Mouse (Mus musculus) natural killer cell, adult 2 months (primary cell): ENCODE data around the gene Ttc7.

Source experiments
- DNase-seq, 2 experiments: peaks; one replicate each; pipeline ENCODE4 v3.0.0; 2022; ENCODE audit warnings: low spot score in 2 of 2

The Ttc7 gene

DNA sequence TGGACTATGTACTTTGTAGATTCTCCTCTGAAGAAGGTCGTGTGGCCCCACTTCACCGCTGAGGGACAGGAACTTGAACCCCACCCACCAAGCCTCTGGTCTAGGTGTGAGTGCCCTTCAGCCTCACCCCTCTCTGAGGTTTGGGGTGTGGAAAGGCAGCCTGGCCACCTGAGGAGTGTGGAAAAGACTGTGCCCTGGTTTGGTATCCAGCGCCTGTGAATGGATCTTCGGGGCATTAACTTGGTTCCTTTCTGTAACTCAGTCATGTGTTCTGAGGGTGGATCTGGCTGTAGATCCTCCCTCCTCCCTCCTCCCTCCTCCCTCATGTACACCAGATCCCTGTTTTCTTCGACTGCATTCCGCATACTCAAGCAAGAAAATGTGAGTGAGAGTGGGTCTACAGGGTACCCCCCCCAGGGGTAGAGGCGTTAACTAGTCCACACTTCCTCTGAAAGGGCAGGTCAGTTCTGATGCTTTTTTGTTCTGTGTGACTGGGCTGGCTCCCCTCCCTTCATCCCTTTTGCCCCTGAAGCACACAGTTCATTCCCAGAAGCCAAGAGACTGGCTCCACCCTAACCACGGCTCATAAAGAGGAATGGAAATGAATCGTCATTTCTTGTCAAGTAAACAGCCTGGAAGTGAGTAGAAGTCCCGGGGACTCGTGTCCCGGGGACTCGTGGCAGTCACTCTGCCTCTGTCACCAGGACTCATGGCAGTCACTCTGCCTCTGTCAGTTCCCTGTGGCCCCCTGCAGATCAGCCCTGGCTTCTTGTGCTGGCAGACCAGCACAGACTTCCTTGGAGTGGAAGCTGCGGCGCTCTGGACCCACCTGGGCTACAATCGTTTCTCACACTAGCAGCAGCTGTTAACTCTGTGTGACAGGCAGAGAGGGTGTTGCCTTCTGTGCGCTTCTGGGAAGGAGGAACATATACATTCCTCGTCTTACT is 30.5 kb downstream of the Ttc7 start:
- no peak for DNase-seq

DNA sequence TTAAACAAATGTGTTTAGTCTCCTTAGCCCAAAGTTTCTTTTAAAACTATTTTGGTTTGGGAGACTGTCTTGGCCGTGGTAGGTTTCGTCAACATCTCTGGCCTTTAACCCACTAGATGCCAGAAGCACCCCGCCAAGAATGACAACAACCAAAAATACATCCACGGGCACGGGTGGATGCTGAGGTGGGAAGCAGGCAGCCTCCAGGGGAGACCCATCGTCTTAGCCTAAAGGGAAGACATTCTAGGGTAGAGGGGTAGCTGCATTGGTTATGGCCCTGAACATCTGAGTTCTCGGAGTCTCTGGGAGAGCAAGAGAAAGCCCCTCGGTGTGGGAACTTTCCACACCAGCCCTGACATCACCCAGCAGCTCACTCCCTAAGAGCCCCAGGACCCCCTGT is 31.4 kb downstream of the Ttc7 start:
- no peak for DNase-seq

DNA sequence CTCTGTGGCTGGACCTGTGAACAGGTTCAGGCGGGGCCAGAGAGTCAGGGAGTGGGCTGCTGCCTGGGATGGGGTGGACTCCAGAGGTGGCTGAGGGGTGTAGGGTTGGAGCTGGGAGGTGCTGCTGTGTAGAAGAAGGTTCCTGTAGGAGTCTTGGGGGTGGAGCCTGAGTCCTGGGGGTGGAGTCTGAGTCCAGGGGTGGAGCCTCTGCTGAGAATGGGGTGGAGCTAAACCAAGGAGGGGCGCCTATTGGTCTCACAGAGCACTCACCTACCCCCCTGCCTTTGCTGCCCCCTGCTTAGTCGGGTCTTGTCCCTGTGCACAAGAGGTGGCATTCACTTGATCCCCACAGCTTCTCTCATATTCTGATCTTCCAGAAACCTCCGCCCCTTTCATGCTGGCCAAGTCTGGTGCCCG is 31.9 kb downstream of the Ttc7 start:
- DNase-seq, result peak; percentile 41 to 66

DNA sequence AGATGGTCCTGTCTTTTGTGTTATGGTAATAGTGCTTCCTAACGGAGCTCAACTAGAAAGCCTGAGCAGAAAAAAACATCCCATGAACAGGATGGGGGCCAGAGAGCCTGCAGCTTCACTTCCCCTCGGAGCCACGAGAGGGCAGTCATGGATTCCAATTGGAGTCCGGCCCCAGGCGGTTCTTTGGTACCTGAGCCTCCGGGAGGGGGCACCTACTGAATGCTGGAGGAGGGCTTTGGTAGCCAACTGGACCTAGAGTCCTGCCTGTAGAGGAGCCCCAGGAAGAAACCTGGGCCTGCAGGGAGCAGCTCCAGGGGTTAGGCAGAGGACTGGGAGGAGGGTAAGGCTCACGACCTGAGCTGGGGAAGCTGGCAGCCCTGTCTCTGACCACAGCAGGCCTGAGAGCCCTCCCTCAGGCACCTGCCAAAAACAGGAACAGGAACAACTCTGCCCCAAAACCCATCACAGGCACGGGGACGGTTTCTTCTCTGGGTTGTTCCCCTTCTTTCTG is 32.4 kb downstream of the Ttc7 start:
- DNase-seq, result peak; percentile 86 to 91

DNA sequence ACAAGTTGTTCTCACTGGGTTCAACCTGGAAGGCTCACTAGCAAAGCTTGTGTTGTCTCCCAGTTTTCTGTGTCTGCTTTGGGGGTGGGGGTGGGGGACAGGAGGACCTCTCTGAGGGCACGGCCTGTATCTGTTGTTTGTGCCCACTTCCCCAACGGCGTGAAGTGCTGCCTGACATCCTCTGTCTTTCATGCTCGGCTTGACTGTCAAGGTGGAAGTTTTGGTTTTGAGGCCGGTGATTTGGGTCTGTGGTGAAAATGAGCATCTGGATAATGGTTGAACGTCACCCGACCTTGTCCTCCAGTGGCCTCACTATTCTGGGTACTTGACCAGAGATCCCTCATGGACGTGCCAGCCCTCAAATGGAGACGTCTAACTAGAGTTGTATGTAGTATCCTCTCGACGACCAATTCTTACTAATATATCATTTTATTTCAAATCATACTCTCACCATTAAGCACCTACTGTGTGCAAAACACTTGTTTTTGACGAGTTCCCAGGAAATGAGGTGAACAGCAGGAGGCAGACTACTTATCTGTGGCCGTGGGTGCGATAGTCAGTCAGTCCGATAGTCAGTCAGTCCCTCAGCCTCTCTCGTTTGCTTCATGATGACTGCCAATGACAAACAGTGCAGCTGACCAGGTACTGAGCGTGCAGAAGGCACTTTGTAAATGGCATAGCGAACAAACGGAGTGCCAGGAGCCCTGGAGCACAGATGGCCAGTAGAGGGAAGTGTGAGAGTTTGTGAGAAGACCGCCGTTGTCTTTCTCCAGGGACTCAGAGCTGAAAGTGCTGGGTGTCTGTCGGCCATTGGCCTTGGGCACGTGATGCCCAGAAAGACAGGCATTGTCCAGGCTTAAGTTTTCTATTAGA is 33.4 kb downstream of the Ttc7 start:
- peak in 1 of 2 experiments; percentile 21 for DNase-seq

DNA sequence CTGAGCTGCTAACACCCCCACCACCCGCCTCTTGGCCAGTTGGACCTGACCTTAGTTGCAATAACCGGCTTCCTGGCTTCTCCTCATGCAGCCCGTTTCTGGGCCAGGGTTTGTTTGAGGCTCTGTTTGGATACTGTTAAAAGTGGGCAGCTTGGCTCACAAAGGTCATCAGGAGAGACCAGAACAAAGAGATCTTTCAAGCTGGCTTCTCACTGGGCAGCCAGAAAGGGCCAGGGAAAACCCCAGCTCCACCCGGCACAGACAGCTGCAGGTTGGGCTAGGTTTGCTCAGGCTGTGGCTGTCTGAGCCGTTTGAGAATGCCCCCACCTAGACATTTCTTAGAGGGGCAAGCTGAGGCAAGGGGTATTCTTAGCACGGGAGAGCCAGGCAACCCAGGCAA is 34.6 kb downstream of the Ttc7 start:
- DNase-seq, result no peak

DNA sequence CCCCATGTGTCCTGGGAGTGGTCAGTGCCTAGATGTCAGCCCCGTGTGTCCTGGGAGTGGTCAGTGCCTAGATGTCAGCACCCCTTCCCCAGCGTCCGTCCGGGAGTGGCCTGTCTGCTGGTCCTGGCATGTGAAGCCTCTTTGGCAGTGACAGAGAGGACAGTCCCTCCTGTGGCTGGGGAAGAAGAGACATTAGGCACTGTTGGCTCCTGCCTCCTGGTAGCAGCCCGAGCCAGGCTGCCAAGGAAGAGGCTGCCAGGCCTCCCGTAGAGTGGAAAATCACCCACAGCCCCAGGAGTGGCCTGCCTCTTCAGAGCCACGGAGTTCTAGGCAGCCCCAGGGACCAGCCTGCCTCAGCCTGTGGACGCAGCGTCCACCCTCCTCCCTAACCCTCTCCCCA is 35.3 kb downstream of the Ttc7 start:
- DNase-seq, result no peak

DNA sequence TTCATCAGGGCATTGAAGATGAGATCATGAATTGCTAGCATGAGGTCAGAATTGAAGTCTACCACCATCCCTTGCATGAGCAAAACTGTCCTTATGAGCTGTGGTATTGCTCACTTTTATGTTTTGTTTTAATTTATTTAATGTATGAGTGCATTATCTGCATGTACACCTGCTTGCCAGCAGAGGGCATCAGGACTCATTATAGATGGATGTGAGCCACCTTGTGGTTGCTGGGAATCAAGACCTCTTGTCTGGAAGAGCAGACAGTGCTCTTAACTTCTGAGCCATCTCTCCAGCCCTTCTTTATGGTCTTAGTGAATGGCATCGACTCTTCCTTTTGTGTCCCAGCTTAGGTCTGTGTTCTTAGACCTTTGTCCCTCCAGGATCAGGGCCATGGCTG is 39.0 kb downstream of the Ttc7 start:
- peak in 1 of 2 experiments; percentile 29 for DNase-seq

DNA sequence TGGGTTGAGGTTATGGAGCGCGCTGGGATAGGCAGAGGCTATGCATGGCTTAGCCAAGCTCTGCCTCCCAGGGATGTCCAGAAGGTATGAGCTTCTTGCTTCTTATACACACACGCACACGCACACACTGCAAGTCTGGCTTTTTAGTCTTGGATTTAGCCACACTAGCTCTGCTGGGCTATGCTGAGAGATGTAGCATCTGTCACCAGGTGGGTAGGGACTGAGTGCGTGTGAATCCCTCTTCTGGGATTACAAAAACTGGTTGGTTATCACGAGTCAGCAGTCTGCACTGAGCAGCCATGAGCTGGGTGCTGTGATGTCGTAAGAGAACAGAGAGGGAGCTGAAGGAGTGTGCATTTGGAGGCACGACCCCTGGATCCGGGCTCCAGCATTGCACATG is 40.5 kb downstream of the Ttc7 start:
- no peak for DNase-seq

DNA sequence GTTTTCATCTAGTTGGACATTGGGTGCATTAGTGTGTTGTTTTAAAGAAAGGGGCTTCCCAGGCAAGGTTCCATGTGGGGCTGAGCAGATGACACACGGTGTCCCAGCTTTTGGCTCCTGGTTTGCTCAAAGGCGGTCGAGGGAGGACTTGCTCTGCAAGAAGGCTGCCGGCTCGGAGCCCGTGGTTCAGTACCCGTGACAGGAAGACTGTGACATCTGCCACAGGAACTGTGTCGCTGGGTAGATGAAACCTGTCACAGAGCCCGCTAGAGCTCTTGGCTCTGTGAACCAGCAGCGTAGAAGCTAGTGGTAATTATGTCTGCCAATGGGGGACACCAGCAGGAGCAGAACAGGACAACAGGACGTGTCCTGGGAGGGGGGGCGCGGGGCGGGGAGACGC is 42.8 kb downstream of the Ttc7 start:
- peak; percentile 41 to 50 for DNase-seq

DNA sequence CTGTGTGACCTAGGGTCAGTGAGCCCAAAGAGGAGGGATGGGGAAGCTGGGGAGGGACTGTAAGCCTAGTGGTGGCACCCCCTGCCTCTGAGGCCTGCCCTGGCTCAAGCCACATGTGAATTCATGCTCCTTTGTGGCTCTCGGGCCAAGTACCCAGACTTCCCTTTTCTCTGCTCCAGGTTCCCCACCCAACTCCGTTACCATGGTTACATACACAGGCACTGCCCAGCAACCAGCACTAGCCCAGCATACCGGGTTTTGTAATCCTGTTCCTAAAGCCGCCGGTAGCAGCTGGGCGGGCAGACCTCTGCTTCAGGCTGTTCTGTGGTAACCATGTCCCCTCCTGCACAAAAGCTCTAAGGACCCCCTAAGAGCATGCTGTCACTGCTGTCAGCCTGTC is 44.3 kb downstream of the Ttc7 start:
- peak in 1 of 2 experiments; percentile 47 for DNase-seq

DNA sequence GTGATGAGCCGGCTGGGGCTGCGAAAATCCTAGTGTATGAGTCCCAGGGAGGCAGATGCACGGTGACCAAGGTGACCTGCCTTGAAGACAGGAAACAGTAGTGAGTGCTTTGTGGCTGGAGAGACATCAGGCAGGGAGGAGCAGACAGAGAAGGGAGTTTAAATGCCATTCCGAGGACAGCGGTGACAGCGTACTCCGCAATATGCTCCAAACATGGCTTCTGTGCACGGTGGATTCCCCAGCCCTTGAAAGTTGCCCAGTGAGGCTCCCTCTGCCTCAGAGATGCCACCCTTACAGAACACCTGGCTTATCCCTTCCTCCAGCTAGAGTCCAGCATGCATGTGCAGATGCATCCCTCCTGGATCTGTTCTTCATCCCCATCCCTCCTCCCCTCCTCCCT is 45.0 kb downstream of the Ttc7 start:
- no peak for DNase-seq

DNA sequence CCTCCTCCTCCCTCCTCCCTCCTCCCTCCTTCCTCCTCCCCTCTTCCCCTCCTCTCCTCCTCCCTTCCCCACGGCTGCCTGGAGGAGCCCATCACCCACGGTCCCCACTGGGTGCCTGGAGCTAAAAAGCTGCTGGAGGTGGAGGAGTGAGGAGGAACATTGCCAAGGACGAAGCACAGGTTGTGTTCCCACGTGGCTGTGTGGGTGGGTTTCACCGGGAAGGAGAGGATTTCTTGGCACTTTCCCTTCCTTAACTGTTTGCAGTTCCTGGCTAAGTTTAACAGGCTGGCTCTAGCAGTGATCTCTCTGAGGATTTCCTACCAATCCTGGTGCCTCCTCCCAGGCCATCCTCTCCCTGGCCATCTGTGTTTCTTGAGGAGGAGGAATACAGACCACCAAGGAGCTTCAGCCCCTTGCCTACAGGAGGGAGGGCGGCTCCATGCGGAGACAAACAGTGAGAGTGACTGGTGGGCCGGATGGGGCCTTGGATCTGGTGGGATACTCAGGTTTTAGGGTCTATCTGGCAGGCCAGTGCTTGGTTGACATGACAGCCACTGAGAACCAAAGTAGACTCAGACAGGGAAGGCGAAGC is 45.6 kb downstream of the Ttc7 start:
- DNase-seq, result no peak

DNA sequence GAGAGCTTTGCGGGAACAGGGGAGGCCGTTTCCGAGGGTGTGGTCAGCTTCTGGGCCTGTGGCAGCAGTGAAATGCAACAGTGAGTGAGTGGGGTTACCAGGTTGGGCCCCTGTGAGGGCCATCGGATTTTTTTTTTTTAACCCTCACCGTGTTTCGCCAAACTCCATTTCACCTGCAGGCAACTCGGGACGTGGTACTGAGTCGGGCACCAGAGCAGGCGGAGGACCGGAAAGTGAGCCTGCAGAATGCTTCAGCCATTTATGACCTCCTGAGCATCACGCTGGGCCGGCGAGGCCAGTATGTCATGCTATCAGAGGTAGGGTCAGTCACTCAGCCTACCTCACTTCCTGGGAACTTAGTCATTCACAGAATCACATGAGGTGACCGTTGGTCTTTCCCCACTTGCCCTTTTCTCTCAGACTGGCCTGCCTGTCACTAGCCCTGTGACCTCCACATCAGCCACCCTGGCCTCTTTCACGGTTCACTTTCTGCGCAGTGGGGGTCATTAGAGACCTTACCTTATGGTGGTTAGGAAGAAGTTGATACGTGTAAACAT is 46.5 kb downstream of the Ttc7 start:
- DNase-seq, result no peak

DNA sequence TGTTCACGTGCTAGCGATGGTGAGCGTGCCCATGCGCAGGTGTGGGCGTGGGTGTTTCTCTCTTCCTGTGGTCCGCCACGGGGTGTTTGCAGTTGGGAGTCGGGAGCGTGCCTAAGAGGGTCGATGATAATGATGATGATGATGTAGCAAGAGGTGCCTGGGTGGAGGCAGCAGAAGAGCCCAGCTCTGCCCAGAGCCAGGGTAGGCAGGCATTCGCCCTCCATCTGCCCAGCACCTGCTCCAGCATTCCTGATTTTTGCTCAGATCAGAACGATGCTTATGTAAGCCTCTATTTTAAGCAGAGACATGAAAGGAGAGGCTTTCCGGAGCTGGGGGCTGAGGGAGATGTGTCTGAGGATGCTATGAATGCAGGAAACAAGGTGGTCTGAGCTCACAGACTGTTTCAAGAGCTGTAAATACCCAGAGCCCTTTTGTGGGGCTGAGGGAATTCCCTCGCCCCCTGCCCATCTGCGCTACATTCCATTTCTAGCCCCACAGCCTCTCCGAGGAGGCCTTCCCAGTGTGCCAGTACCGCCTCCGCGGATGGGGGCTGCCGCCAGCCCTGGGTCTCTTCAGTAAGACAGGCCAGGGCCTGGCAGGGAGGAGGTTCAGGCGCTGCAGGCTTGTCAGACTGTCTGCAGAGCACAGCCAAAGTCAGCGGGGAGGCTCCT is 47.7 kb downstream of the Ttc7 start:
- no peak for DNase-seq

DNA sequence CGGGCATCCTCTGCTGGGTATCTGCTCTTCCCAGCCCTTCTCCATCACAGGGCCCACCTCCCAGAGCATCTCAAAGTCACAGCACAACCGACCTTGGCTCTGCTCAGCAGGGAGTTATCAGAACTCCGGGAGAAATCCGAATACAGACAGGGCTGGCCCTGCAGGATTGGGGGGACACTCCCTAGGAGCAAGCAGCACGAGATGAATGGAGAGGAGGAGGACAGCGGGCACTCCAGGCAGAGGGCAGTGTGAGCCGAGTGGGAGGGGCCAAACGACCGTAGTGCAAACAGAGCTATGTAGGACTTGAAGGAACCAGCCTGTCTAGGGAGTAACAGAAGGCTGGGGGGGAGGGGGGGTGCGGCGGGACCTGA is 48.2 kb downstream of the Ttc7 start:
- no peak for DNase-seq

DNA sequence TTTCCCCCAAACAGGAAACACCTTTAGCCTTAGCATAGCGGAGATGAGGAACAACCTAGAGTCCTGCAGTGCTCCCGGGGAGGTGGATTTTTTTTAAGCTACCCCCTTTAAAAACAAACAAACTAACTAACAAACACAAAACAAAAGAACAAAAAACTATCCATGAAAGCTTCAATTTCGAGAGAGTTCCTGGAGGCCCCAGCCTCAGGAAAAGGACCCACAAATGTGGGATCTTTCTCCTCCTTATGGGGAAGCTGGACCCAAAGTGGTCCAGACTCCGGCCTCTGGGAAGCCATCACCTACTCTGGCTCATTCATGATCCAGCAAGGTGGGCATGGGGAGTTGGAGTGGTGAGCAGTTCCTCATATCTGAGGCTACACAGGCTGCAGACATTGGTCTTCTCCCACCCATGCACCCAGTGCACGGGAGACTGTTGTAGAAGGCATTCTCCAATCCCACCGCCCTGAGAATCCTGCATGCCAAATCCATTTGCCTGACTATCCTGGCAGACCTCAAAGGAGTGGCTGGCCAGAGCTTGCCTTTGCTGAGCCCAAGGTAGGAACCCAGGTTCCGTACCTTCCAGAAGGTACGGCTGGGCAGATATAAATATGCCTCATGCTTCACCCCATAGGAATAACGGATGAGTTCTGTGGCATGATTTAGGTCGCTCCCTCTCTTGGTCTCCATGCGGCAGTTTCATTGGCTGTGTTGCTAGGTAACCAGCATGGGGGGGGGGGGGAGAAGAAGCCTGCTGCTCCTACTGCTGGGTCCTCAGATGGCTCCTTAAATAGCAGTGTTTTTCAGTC is 48.9 kb downstream of the Ttc7 start:
- no peak for DNase-seq

DNA sequence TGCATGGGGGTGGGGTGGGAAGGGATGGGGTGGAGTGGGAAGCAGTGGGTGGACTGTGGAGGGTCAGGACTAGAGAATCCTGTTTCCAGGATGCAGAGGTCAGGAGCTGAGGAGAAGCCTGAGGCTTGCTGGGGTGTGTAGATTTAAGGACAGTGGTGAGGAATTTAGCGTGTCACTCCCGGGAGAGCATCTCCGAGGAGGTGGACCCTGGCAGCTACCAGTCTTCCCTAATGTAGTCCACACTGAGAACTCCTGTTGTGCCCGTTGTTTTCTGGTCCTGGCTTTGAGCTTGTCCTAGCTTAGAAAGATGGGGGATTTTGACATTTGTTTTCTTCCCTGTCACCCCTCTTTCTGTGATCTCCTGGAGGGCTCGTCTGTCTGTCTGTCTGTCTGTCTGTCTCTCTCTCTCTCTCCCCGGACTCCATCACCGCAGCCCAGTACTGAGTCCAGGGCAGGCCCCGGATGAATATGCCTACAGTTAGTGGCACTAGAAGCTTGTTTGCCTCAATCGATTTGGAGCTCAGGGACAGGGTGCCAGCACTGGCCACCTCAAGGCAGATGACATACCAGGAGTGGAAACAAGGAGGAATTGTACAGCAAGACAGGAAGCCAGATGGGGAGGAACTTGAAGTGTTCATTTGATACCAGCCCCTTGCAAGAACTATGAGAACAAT is 49.6 kb downstream of the Ttc7 start:
- no peak for DNase-seq

DNA sequence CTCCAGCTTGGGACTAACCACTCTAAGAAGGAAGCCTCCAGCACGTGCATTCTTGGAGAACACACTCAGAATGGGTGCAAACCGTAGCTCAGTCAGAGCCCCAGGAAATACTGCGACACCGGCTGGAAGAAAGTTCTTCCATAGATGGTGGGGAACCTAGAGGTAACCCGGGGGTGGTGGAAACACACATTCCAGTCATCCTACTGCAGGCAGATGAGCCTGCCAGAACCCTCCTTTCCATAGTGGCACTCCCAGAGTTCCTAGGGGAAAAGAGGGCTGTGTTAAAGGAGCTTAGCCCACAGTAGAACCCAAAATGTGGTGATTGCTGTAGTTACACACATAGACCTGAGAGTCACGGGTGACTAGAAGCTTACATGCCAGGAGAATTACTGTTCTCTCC is 50.2 kb downstream of the Ttc7 start:
- no peak for DNase-seq

DNA sequence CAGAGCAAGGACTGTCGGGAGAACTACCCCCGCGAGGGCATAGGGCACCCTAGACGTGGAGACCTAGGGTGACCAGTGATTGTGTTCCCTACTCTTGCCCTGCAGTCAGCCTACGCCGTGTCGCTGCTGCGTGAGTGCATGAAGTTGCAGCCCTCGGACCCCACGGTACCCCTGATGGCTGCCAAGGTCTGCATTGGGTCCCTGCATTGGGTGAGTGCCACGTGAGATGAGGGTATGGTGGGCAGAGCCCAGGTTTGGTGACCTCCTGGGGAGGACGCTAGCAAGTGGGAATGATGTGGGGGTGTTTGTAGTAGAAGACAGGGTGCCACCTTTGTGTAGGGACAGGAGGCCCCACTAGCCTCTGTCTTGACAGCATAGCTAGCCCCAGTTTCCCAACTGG is 51.5 kb downstream of the Ttc7 start:
- DNase-seq, result no peak
